Mouse (Mus musculus): ENCODE data around the gene Gm20721. TPM values are rescaled to one million over a fixed set of nuclear protein-coding genes. Genes with fewer than 3 reads are reported as not detected.

Gm20721 gene
- polyA plus RNA-seq, 1 experiment from 2014 or later, result 8.8 TPM

DNA sequence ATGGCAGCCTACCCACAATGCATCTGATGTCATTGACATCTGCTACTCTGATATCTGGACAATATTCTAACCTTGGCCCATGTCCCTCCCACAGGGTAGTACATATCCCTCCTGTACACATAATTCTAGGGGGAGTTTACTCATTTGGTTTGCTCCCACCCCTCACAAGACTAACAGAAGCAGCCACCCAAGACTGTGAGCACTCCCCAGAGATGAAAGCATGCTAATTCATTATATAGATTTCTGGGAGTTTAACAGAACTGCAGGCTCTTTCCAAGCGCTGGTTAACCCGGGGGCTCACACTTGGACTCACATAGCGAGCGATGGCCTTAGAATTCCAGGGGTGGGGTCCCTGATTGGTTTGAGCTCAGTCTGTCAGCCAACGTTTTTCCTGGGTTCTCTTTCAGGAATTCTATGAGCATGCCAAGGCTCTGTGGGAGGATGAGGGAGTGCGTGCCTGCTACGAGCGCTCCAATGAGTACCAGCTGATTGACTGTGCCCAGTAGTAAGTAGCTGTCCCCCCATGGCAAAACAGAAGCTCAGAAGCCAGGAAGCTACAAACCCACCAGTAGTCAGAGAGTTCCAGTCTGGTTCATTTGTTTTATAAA, 3.6 kb downstream of the Gm20721 start:
- H3K27ac ChIP-seq (replicated peaks), result 0 out of 2 replicates have a peak overlapping the region, but pooled peaks have one; percentile 12
- ATAC-seq (ENCODE audit: low FRiP score, low read depth), result no peak

DNA sequence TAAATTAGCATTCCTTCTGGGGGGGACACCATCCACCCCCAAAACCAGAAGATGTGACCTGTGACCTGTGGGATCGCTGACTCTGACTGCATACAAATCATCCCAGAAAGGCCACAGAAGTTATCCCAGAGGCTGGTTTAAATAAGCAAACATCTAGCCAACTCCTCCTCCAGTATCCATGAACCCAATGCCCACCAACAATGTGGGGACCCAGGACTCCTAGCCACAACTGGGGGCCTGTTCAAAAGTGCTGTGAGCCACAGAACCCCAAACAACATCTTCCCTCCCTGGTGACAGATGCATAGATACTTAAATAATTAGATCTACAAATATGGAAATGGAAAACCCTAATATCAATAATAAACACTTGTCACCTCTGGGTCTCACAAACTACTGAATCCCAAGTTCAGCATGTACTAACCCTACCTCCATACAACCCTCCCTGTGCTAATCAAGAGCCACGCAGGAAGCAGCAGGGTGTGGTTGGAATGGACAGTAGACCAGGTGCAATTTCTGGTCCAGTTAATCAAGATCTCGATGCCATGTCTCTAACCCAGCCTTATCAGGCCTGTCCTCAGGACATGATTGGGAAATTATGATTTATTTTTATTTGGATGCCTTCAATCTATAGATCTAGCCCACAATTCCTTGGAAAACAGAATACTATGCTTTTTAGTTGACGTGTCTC, 5.5 kb downstream of the Gm20721 start:
- no peak overlapping the region for H3K9ac ChIP-seq (replicated peaks)
- H3K9me3 ChIP-seq, result 0 out of 2 replicates have a peak, but pooled peaks cover 2% of the 10 kb centered on the region
- H3K27ac ChIP-seq (replicated peaks), result no peak overlapping the region
- H3K4me2 ChIP-seq (replicated peaks), result no peak overlapping the region
- H3K27me3 ChIP-seq, result no peaks in the 10 kb centered on the region
- H3K36me3 ChIP-seq, result peaks cover 32% of the 10 kb centered on the region
- WGBS, result 90% methylated on average over 4 of the region's 4 CpGs
- ATAC-seq (ENCODE audit: low FRiP score, low read depth), result no peak
- peaks cover 30% of the 10 kb centered on the region for H3K4me1 ChIP-seq
- no peak overlapping the region for H3K4me3 ChIP-seq

More for the DNA sequence above, 3.6 kb downstream of the Gm20721 start:
- H3K27me3 ChIP-seq, result no peaks in the 10 kb centered on the region
- no peak overlapping the region for H3K4me2 ChIP-seq (replicated peaks)
- H3K4me1 ChIP-seq, result peaks cover 23% of the 10 kb centered on the region
- H3K36me3 ChIP-seq, result peaks cover 46% of the 10 kb centered on the region
- no peak overlapping the region for H3K4me3 ChIP-seq
- 0 out of 2 replicates have a peak, but pooled peaks cover 2% of the 10 kb centered on the region for H3K9me3 ChIP-seq
- no peak overlapping the region for H3K9ac ChIP-seq (replicated peaks)
- WGBS, result 79% methylated on average over 8 of the region's 8 CpGs

DNA sequence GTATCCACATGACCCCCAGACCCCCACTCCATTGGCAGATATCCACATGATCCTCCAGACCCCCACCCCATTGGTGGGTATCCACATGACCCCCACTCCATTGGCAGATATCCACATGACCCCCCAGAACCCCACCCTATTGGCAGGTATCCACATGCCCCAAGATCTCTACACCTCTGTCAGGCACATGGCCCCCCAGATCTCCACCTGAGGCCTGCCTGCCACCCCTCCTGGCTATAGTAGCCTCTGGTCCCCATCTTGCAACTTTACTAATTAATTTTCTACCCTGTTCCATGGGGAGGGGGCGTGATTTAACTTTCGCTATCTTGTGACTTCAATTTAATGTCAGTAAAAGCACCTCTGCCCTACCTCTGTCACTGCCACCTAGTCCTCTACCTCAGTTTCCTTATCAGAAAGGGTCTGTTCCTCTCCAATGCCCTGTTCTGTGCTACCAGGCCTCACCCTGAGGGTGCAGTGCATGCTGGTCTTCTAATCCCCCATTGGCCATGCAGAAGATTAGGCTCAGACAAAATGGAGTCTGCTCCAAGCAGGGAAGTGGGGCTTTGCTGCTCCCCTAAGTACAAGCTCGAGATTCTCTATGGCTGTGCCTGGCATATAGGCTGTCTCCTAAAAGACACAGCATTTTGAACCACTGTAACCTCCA, 6.2 kb downstream of the Gm20721 start:
- H3K27ac ChIP-seq (replicated peaks), result no peak overlapping the region
- 94% methylated on average over 3 of the region's 3 CpGs for WGBS
- 0 out of 2 replicates have a peak, but pooled peaks cover under 1% of the 10 kb centered on the region for H3K9me3 ChIP-seq
- H3K4me2 ChIP-seq (replicated peaks), result no peak overlapping the region
- H3K27me3 ChIP-seq, result no peaks in the 10 kb centered on the region
- no peak for ATAC-seq (ENCODE audit: low FRiP score, low read depth)
- H3K4me3 ChIP-seq, result no peak overlapping the region
- H3K9ac ChIP-seq (replicated peaks), result no peak overlapping the region
- H3K4me1 ChIP-seq, result peaks cover 37% of the 10 kb centered on the region
- H3K36me3 ChIP-seq, result peaks cover 25% of the 10 kb centered on the region

DNA sequence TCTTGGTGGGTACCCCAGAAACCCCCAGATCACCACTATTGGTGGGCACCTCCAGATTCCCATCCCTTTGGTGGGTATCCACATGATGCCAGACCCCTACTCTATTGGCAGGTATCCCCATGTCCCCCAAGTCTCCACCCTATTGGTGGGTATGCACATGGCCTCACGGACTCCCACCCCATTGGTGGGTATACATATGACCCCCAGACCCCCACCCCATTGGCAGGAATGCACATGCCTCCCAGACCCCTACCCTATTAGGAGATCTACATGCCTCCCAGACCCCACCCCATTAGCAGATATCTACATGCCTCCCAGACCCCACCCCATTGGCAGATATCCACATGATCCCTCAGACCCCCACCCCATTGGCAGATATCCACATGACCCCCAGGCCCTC, 6.8 kb downstream of the Gm20721 start:
- H3K36me3 ChIP-seq, result peaks cover 18% of the 10 kb centered on the region
- 0 out of 2 replicates have a peak, but pooled peaks have one; percentile 1 for ATAC-seq (ENCODE audit: low FRiP score, low read depth)
- H3K9ac ChIP-seq (replicated peaks), result no peak overlapping the region
- no peak overlapping the region for H3K27ac ChIP-seq (replicated peaks)
- H3K4me2 ChIP-seq (replicated peaks), result no peak overlapping the region
- WGBS, result 100% methylated on average over 1 of the region's 1 CpGs
- H3K27me3 ChIP-seq, result no peaks in the 10 kb centered on the region
- no peaks in the 10 kb centered on the region for H3K9me3 ChIP-seq
- H3K4me3 ChIP-seq, result no peak overlapping the region
- peaks cover 43% of the 10 kb centered on the region for H3K4me1 ChIP-seq

DNA sequence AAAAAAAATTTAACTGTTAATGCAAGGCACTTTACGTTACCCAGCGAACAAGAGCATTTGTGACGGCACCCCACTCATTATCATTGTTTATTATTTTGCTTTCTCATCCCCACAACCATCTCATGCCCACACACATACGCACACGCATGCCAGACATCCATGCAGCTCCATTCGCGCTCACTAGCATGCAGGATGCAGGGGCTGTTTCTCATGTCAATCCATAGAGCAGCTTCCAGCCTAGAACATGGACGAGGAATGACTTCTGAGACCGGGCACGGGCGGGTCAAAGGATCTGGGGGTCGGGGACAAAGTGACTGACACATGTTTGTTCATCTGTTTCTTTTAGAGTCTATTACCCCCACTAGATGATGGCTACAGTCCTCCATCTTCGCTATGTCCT, 9.2 kb downstream of the Gm20721 start:
- WGBS, result 88% methylated on average over 13 of the region's 13 CpGs
- Histone ChIP-seq H3K9me3 (no peaks in the 10 kb centered on the region), H3K36me3 (peaks cover 6% of the 10 kb centered on the region; the same call in 1 of the 2 replicates), H3K9ac (replicated peaks) (no peak overlapping the region), H3K4me1 (peaks cover 50% of the 10 kb centered on the region), H3K27ac (replicated peaks) (no peak overlapping the region), H3K27me3 (no peaks in the 10 kb centered on the region), H3K4me2 (replicated peaks) (no peak overlapping the region), H3K4me3 (no peak overlapping the region)
- no peak for ATAC-seq (ENCODE audit: low FRiP score, low read depth)

DNA sequence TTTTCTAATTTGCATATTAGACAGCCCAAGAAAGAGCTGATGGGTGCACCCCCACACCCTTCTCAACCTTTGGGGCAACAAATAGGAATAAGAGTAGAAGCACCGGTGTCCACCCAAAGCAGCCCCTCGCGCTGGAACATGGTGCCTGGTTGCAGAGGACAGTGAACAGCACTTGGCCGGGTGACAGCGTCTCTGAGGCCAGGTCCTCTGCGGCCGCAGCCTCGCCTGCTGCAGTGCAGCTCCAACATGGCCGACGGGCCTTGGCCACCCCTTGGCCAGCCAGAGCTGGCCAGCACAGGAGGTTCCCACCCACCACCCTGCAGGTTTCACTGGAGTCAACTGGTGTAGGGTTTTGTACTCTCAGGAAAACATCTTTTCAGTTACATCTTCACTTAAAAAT, 12.1 kb downstream of the Gm20721 start:
- H3K4me3 ChIP-seq, result no peak overlapping the region
- no peak overlapping the region for H3K27ac ChIP-seq (replicated peaks)
- ATAC-seq (ENCODE audit: low FRiP score, low read depth), result no peak
- no peaks in the 10 kb centered on the region for H3K36me3 ChIP-seq
- no peaks in the 10 kb centered on the region for H3K27me3 ChIP-seq
- no peaks in the 10 kb centered on the region for H3K9me3 ChIP-seq
- H3K4me2 ChIP-seq (replicated peaks), result no peak overlapping the region
- no peak overlapping the region for H3K9ac ChIP-seq (replicated peaks)
- WGBS, result 85% methylated on average over 10 of the region's 10 CpGs
- H3K4me1 ChIP-seq, result peaks cover 51% of the 10 kb centered on the region

DNA sequence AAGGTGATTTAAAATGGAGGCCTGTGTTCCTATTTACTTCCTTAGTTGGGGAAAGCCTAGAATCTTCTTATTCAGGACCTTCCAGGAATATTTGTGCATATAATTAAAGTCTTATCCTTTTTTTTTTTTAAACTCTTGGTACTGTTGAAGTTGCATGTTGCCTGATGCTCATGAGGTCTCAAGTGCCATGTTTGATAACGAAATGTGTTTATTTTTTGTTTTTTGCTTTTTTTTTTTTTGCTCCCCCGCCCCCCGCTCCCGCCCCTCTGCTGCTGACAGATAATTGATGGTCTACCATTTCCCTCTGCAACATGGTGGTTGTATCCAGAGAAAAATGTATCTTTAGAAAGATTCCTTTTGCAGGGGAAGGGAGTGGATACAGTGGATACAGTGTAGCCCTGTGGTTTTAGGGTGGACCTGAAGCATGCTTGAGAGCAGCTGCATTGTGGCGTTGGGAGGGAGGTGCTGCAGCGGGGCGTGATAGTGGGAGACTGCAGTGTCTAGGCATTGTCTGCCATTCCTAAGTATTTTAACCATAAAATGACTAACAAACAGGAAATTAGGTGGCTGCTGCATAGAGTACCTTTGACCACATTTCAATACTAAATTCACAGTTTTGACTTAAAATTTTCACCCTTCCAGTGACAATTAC, 13.1 kb downstream of the Gm20721 start:
- Histone ChIP-seq H3K9ac (replicated peaks) (0 out of 2 replicates have a peak overlapping the region, but pooled peaks have one; percentile 24), H3K36me3 (no peaks in the 10 kb centered on the region), H3K4me3 (no peak overlapping the region), H3K27me3 (peaks cover 5% of the 10 kb centered on the region; the same call in 1 of the 2 replicates), H3K4me1 (peaks cover 61% of the 10 kb centered on the region), H3K4me2 (replicated peaks) (peak overlapping the region; percentile 21; the same call in 1 of the 2 replicates), H3K9me3 (no peaks in the 10 kb centered on the region), H3K27ac (replicated peaks) (no peak overlapping the region)
- ATAC-seq (ENCODE audit: low FRiP score, low read depth), result no peak
- 62% methylated on average over 7 of the region's 7 CpGs for WGBS

DNA sequence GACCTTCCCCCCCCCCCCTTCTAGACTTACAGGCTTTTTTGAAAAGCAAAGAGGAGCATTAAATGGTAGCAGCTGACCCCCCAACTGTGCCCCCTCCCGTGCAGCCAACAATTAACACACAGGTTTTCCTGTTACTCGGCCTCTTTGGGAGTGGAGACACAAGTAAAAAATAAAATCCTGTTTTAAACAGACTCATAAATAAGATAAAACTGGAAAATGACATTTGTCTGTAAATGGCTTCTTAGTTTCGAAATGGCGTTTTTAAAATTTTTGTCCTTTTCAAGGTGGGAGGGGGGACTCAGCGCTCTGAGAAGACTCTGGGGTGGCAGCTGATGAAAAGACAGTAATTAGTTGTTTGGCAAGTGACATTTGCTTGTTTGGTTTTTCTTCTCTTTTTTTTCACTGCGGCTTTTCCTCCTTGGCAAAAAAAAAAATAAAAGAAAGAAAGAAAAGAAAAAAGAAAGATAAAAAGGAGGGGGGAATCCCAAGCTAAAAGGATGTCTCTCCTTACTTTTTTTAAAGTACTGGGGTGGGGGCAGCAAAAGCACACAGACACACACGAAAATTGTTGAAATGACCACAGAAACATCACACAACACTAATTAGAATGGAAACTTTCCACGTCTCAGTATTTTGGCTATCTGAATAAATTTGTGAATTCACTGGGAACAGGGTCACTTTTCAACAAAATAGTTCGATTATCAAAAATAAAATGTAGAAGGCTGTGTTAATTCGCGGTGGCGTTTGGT, 15.1 kb downstream of the Gm20721 start:
- peak overlapping the region; percentile 99 for H3K9ac ChIP-seq (replicated peaks)
- H3K27me3 ChIP-seq, result peaks cover 12% of the 10 kb centered on the region; the same call in 1 of the 2 replicates
- no peaks in the 10 kb centered on the region for H3K36me3 ChIP-seq
- H3K27ac ChIP-seq (replicated peaks), result peak overlapping the region; percentile 99; the same call in 1 of the 2 replicates
- no peaks in the 10 kb centered on the region for H3K9me3 ChIP-seq
- peak overlapping the region; percentile 68 for H3K4me2 ChIP-seq (replicated peaks)
- WGBS, result 18% methylated on average over 12 of the region's 12 CpGs
- peak overlapping the region; percentile 95 for H3K4me3 ChIP-seq
- no peak for ATAC-seq (ENCODE audit: low FRiP score, low read depth)
- peaks cover 61% of the 10 kb centered on the region for H3K4me1 ChIP-seq

DNA sequence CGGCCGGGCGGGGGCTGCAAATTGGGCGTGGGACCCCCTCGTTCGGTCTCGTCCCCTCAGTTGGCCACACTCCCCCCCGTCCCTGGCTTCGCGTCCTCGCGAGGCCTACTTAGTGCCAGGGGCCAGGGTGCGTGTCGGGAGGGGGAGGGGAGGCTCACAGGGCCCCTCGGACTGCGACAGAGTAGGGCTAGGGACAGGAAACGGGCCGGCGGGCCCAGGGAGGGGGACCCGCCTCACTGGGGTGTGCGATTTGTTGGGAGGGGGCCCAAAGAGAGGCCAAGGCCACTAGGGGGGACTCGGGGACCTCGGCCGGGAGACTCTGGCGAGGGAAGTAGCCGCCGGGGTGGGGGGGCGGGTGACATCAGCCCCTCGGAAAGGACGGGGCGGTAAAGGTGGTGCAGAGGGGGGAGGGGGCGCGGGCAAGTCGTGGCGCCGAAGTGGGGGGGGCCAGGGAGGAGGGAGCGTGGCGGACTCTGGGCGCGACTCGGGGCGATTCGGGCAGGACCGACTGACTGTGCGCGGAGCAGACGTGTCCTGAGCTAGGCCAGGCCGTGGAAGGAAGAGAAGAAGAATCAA, 15.8 kb downstream of the Gm20721 start:
- Histone ChIP-seq H3K4me2 (replicated peaks) (peak overlapping the region; percentile 68), H3K27ac (replicated peaks) (peak overlapping the region; percentile 99), H3K4me3 (peak overlapping the region; percentile 95), H3K9ac (replicated peaks) (peak overlapping the region; percentile 99), H3K27me3 (peaks cover 13% of the 10 kb centered on the region; the same call in 1 of the 2 replicates), H3K9me3 (no peaks in the 10 kb centered on the region), H3K36me3 (no peaks in the 10 kb centered on the region), H3K4me1 (peaks cover 55% of the 10 kb centered on the region)
- 1% methylated on average over 33 of the region's 48 CpGs for WGBS
- peak; percentile 69 for ATAC-seq (ENCODE audit: low FRiP score, low read depth)

DNA sequence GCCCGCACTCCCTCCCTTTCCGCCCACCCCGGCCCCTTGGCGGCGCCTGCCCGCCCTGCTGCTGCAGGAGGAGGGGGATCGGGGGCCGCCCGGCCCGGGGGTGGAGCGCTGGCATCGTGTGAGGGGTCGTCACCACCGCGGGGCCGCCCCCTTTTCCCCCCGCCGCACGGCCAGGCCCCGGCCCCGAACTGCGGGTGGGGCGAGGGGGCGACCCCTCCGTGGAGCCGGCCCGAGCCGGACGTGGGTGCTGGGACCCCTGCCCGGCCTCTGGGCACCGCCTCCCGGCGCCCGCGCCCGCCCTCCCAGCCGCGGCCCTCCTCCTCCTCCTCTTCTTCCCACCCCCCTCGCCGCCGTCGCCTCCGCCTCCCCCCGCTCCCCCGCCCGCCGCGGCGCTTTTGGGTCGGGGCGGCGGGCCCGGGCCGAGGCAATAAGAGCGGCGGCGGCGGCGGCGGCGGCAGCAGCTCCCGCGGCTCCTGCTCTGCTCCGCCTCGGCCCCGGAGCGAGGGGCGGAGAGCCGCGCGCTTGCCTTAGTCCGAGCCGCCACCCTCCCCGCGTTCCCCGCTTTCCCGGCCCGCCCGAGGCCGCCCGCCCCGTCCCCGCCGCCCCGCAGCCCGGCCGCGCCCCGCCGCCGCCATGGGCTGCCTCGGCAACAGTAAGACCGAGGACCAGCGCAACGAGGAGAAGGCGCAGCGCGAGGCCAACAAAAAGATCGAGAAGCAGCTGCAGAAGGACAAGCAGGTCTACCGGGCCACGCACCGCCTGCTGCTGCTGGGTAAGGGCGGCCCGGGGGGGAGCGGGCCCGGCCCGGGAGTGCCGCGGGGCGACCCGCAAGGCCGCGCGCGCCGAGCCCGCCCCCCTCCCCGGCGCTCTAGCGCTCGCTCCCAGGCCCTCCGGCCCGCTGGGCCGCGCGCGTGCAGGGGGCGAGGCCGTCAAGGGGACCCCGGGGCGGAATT, 16.6 kb downstream of the Gm20721 start:
- WGBS, result under 1% methylated on average over 71 of the region's 131 CpGs
- H3K27ac ChIP-seq (replicated peaks), result peak overlapping the region; percentile 99
- H3K27me3 ChIP-seq, result peaks cover 13% of the 10 kb centered on the region; the same call in 1 of the 2 replicates
- H3K36me3 ChIP-seq, result no peaks in the 10 kb centered on the region
- peaks cover 47% of the 10 kb centered on the region for H3K4me1 ChIP-seq
- H3K4me3 ChIP-seq, result peak overlapping the region; percentile 95
- H3K9me3 ChIP-seq, result no peaks in the 10 kb centered on the region
- H3K4me2 ChIP-seq (replicated peaks), result peak overlapping the region; percentile 68
- H3K9ac ChIP-seq (replicated peaks), result peak overlapping the region; percentile 99
- ATAC-seq (ENCODE audit: low FRiP score, low read depth), result peak; percentile 83
